Mouse (Mus musculus) limb, embryonic 14.5 days (tissue): ENCODE data around the gene Arhgef5. TPM values are rescaled to one million over a fixed set of nuclear protein-coding genes. Genes with fewer than 3 reads are reported as not detected.
A peak's percentile ranks its signal among the peaks of the same experiment; 100 is the strongest.
"Not testable (repeated sequence)": the region's sequence is repeated elsewhere in the genome, so short reads cannot be mapped to it uniquely, and the experiment has no call there.

ENCODE experiments used
- ATAC-seq: fragments of 200-750 bp; cut with Nextera tagmentation; 2 replicates; pipeline ENCODE4 v1.8.0; 2017; ENCODE audit warnings: low read depth, moderate number of reproducible peaks, moderate TSS enrichment; ENCODE audit not compliant: low FRiP score
- DNase-seq: peaks from one replicate; pipeline ENCODE4 v3.0.0-alpha.2; 2015; ENCODE audit warnings: low spot score
- H3K27ac ChIP-seq: fragments of 300-500 bp; sonication (generic); replicated peaks from 2 replicates; pipeline ENCODE4 v1.5.1; 2014; ENCODE audit warnings: low read depth, mild to moderate bottlenecking, low read length, moderate library complexity, mixed read lengths
- H3K27me3 ChIP-seq: fragments of 300-500 bp; sonication (generic); 2 replicates; pipeline ENCODE4 v1.6.1; 2014; ENCODE audit warnings: low read length, mixed read lengths; ENCODE audit not compliant: control insufficient read depth, insufficient read depth
- H3K36me3 ChIP-seq: fragments of 300-500 bp; sonication (generic); 2 replicates; pipeline ENCODE4 v1.6.1; 2014; ENCODE audit warnings: mild to moderate bottlenecking, low read length, moderate library complexity, mixed read lengths; ENCODE audit not compliant: control insufficient read depth, insufficient read depth
- H3K4me1 ChIP-seq: fragments of 300-500 bp; sonication (generic); 2 replicates; pipeline ENCODE4 v1.6.1; 2014; ENCODE audit warnings: antibody characterized with exemption, low read length, mixed read lengths; ENCODE audit not compliant: control insufficient read depth, insufficient read depth
- H3K4me2 ChIP-seq: fragments of 300-500 bp; sonication (generic); replicated peaks from 2 replicates; pipeline ENCODE4 v1.6.1; 2014; ENCODE audit warnings: low read depth, mild to moderate bottlenecking, low read length, moderate library complexity; ENCODE audit not compliant: severe bottlenecking
- H3K4me3 ChIP-seq: fragments of 300-500 bp; sonication (generic); replicated peaks from 2 replicates; pipeline ENCODE4 v1.5.1; 2014; ENCODE audit warnings: low read length
- H3K9ac ChIP-seq: fragments of 300-500 bp; sonication (generic); 2 replicates; pipeline ENCODE4 v1.6.1; 2014; ENCODE audit warnings: mild to moderate bottlenecking, low read depth, low read length, moderate library complexity; ENCODE audit not compliant: severe bottlenecking
- H3K9me3 ChIP-seq: fragments of 300-500 bp; sonication (generic); 2 replicates; pipeline ENCODE4 v1.6.1; 2016; ENCODE audit warnings: low read length; ENCODE audit not compliant: control insufficient read depth
- POLR2A ChIP-seq: fragments of 200-500 bp; IDR thresholded peaks from 2 replicates; pipeline ENCODE4 v1.8.0; 2012; ENCODE audit warnings: inconsistent platforms, mild to moderate bottlenecking, moderate library complexity, borderline replicate concordance; ENCODE audit not compliant: insufficient read depth, insufficient read length; ENCODE audit errors: extremely low read depth
- WGBS: fragments of 180-500 bp; shearing (Covaris S2); extraction: QIAGEN DNeasy Blood & Tissue Kit; methylation state at CpG from one replicate; pipeline ENCODE4 v1.1.7; 2014; 5-methylcytosine and 5-hydroxymethylcytosine counted together
- polyA plus RNA-seq, 2 experiments: library from polyadenylated mRNA; depleted of rRNA in 1 of 2; stranded (reverse) in 1 of 2; unstranded in 1 of 2; fragments of >200 nt; fragmentation: Nextera tagmentation in 1 of 2; extraction: Ambion mirVana in 1 of 2; gene quantifications; 2 replicates each; pipeline versions ENCODE4 v1.2.1 to v1.2.3; 2012 to 2014

Arhgef5 gene
- polyA plus RNA-seq (2012; rRNA removed) (21.6 and 23.0 TPM in 2 replicates), polyA plus RNA-seq (2014; fragmentation: Nextera tagmentation; extraction: Ambion mirVana) (11.6 and 12.7 TPM in 2 replicates)

- Histone ChIP-seq H3K27ac (0 out of 2 replicates have a peak within 1 kb of the TSS, but pooled peaks have one; percentile 14), H3K27me3 (no peaks in the 10 kb centered on the region), H3K9me3 (no peaks in the 10 kb centered on the region), H3K9ac (peak within 1 kb of the TSS; percentile 82), H3K4me2 (peak within 1 kb of the TSS; percentile 82), H3K4me3 (peak within 1 kb of the TSS; percentile 57), H3K4me1 (0 out of 2 replicates have a peak, but pooled peaks cover 2% of the 10 kb centered on the region), H3K36me3 (no peaks in the 10 kb centered on the region)
- DNase-seq (peak; percentile 30), ATAC-seq (peak; percentile 63)
- TF ChIP-seq POLR2A, result no peak
- 1% methylated on average over 25 of the region's 48 CpGs for WGBS
These were observed at the start of gene Arhgef5 for GRCm38 (mm10) chr6:43265363-43266041. TSS of gene Arhgef5 (plus strand) at chr6:43265582.

GRCm38 (mm10) chr6:43231255-43231654 is 34.1 kb upstream of the Arhgef5 start, which contains the start of gene Olfr47:
TSS of gene Olfr47 (plus strand) at chr6:43231529.
- H3K27ac ChIP-seq, ATAC-seq, H3K27me3 ChIP-seq, DNase-seq, H3K4me1 ChIP-seq, H3K9ac ChIP-seq, H3K9me3 ChIP-seq, H3K4me3 ChIP-seq, H3K36me3 ChIP-seq, H3K4me2 ChIP-seq: not testable (repeated sequence)
- WGBS, result 83% methylated on average over 1 of the region's 1 CpGs

GRCm38 (mm10) chr6:43242061-43242460 is 23.3 kb upstream of the Arhgef5 start:
- Histone ChIP-seq H3K27ac (no peak overlapping the region), H3K36me3 (no peaks in the 10 kb centered on the region), H3K9me3 (no peaks in the 10 kb centered on the region), H3K4me3 (no peak overlapping the region), H3K4me1 (no peaks in the 10 kb centered on the region), H3K4me2 (no peak overlapping the region), H3K9ac (no peak overlapping the region), H3K27me3 (no peaks in the 10 kb centered on the region)
- 13% methylated on average over 4 of the region's 4 CpGs for WGBS
- DNase-seq (peak; percentile 26), ATAC-seq (0 out of 2 replicates have a peak, but pooled peaks have one; percentile 34)
- no peak for TF ChIP-seq POLR2A

GRCm38 (mm10) chr6:43247396-43247795 is 18.0 kb upstream of the Arhgef5 start:
- WGBS, result 71% methylated on average over 3 of the region's 3 CpGs
- Histone ChIP-seq H3K27ac (no peak overlapping the region), H3K4me2 (no peak overlapping the region), H3K9ac (no peak overlapping the region), H3K4me3 (no peak overlapping the region), H3K9me3 (no peaks in the 10 kb centered on the region), H3K4me1 (no peaks in the 10 kb centered on the region), H3K36me3 (no peaks in the 10 kb centered on the region), H3K27me3 (no peaks in the 10 kb centered on the region)
- no peak for TF ChIP-seq POLR2A
- DNase-seq (no peak), ATAC-seq (no peak)

GRCm38 (mm10) chr6:43252994-43253393 is 12.4 kb upstream of the Arhgef5 start:
- Histone ChIP-seq H3K4me1 (no peaks in the 10 kb centered on the region), H3K36me3 (no peaks in the 10 kb centered on the region), H3K9ac (no peak overlapping the region), H3K9me3 (no peaks in the 10 kb centered on the region), H3K27ac (no peak overlapping the region), H3K27me3 (no peaks in the 10 kb centered on the region), H3K4me2 (no peak overlapping the region), H3K4me3 (no peak overlapping the region)
- no peak for TF ChIP-seq POLR2A
- ATAC-seq (no peak), DNase-seq (no peak)
- 90% methylated on average over 1 of the region's 1 CpGs for WGBS
